ENCODE assay signal across 15 mouse cellular contexts in the genomic region with DNA sequence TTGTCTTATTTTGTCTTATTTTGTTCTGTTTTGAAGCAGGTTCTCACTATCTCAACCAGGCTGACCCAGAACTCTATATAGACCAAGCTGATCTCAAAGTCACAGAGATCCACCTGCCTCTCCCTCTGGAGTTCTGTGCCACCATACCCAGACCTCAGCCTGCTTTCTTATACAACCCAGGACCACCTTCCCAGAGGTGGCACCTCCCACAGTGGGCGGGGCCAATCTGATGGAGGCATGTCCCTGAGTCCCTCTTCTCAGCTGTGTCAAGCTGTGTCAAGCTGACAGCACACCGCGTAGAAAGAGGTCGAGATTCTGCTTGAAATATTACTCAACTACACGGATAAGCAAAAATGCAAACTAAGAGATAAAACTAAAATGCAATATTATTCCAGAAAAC. TPM values are rescaled to one million over a fixed set of nuclear protein-coding genes. Genes with fewer than 3 reads are reported as not detected.
DNase-seq lines count a peak whose midpoint lies in the region; ATAC-seq and TF ChIP-seq lines count a peak whose summit lies in the region.
"Had no signal": no experiment of that assay in that cellular context is flagged by ENCODE, and none has a peak within 500 bp of the region (broad histone marks: within the 10 kb centered on the region; RNA-seq: fewer than 3 reads in every experiment).

No protein-coding gene starts in this region.

- no peaks in the 10 kb centered on the region for H3K79me2 ChIP-seq in CH12.LX (replicated peaks; ENCODE audit: control insufficient read depth, extremely low read depth, insufficient read depth, poor library complexity, severe bottlenecking)

- no peak for TF ChIP-seq RAD21 in CH12.LX (IDR thresholded peaks at IDR 0.05; ENCODE audit: low read depth, low read length)

- TF ChIP-seq CTCF in CH12.LX (conservative IDR thresholded peaks at IDR 0.05 in 1 of 2, IDR thresholded peaks at IDR 0.05 in 1 of 2; ENCODE audit: low read depth in 2 of 2, low read length in 2 of 2), result no peak
- no peak for TF ChIP-seq CTCF in stomach, postnatal 0 days (IDR thresholded peaks at IDR 0.05; ENCODE audit: low read depth)

- H3K4me3 ChIP-seq in midbrain, embryonic 11.5 days (ENCODE audit: low read depth, low read length), result no peak overlapping the region
- H3K4me3 ChIP-seq in midbrain, embryonic 14.5 days (replicated peaks; ENCODE audit: low read depth, low read length), result no peak overlapping the region
- no peak overlapping the region for H3K4me3 ChIP-seq in CH12.LX (replicated peaks in 1 of 3; ENCODE audit: low read depth in 2 of 3, low read length in 2 of 3, poor library complexity in 1 of 3)
- H3K4me3 ChIP-seq in stomach, postnatal 0 days (ENCODE audit: low read depth, low read length), result no peak overlapping the region
- H3K4me3 ChIP-seq: forebrain, embryonic 13.5 days; hindbrain, embryonic 12.5 days; intestine, embryonic 15.5 days; liver, embryonic 13.5 days; midbrain, embryonic 12.5 days had no signal

- ATAC-seq in midbrain, embryonic 11.5 days (ENCODE audit: low FRiP score), result no peak
- no peak for ATAC-seq in midbrain, embryonic 14.5 days (ENCODE audit: low FRiP score, low TSS enrichment)
- no peak for ATAC-seq in stomach, postnatal 0 days (ENCODE audit: low FRiP score, low TSS enrichment)
- ATAC-seq: forebrain, embryonic 13.5 days; intestine, embryonic 15.5 days had no signal

- no peak overlapping the region for H3K4me2 ChIP-seq in midbrain, embryonic 11.5 days
- H3K4me2 ChIP-seq in midbrain, embryonic 14.5 days (ENCODE audit: low read length), result no peak overlapping the region
- H3K4me2 ChIP-seq in CH12.LX (ENCODE audit: insufficient read depth, low read depth, poor library complexity, severe bottlenecking), result no peak overlapping the region
- no peak overlapping the region for H3K4me2 ChIP-seq in stomach, postnatal 0 days (replicated peaks; ENCODE audit: low read depth)
- H3K4me2 ChIP-seq: forebrain, embryonic 13.5 days; hindbrain, embryonic 12.5 days; intestine, embryonic 15.5 days; liver, embryonic 13.5 days had no signal

- dilution Hi-C loops in CH12.LX (cut with MboI; ENCODE audit: extremely low pct_ligation_motif_present, extremely low pct_unique_long_range_greater_than_20kb, low sequenced_read_pairs), result no loop called here

- H3K4me1 ChIP-seq in midbrain, embryonic 11.5 days (ENCODE audit: control insufficient read depth, insufficient read depth, low read length), result peaks cover 6% of the 10 kb centered on the region; the same call in 1 of the 2 replicates
- 0 out of 2 replicates have a peak, but pooled peaks cover 2% of the 10 kb centered on the region for H3K4me1 ChIP-seq in midbrain, embryonic 14.5 days (ENCODE audit: control insufficient read depth, insufficient read depth, low read length)
- H3K4me1 ChIP-seq in CH12.LX (ENCODE audit: control insufficient read depth in 1 of 2, insufficient read depth in 2 of 2), result peaks cover 7 to 22% of the 10 kb centered on the region in 2 experiments
- no peaks in the 10 kb centered on the region for H3K4me1 ChIP-seq in stomach, postnatal 0 days (replicated peaks; ENCODE audit: control insufficient read depth, insufficient read depth)

- WGBS in midbrain, embryonic 11.5 days, result 39% methylated on average over 5 of the region's 5 CpGs
- WGBS in midbrain, embryonic 14.5 days, result 34% methylated on average over 5 of the region's 5 CpGs
- 22% methylated on average over 5 of the region's 5 CpGs for WGBS in stomach, postnatal 0 days

- in situ Hi-C loops in CH12.LX (cut with MboI; ENCODE audit: low pct_ligation_motif_present, low pct_unique_long_range_greater_than_20kb, low sequenced_read_pairs), result no loop called here

- H3K27ac ChIP-seq in midbrain, embryonic 11.5 days (ENCODE audit: low read depth, low read length), result no peak overlapping the region
- no peak overlapping the region for H3K27ac ChIP-seq in midbrain, embryonic 14.5 days (replicated peaks; ENCODE audit: low read depth, low read length)
- H3K27ac ChIP-seq in CH12.LX (ENCODE audit: insufficient read depth, low read depth), result no peak overlapping the region
- H3K27ac ChIP-seq in stomach, postnatal 0 days (replicated peaks), result no peak overlapping the region
- H3K27ac ChIP-seq: forebrain, embryonic 13.5 days; hindbrain, embryonic 12.5 days; intestine, embryonic 15.5 days; liver, embryonic 13.5 days; midbrain, embryonic 12.5 days had no signal

- TF ChIP-seq POLR2A in CH12.LX (IDR thresholded peaks at IDR 0.05; ENCODE audit: low read depth, low read length), result no peak

- no peaks in the 10 kb centered on the region for H3K9me3 ChIP-seq in midbrain, embryonic 11.5 days (ENCODE audit: control insufficient read depth, low read length)
- no peaks in the 10 kb centered on the region for H3K9me3 ChIP-seq in midbrain, embryonic 14.5 days (ENCODE audit: control insufficient read depth, low read length)
- no peaks in the 10 kb centered on the region for H3K9me3 ChIP-seq in CH12.LX (replicated peaks; ENCODE audit: low read length)
- H3K9me3 ChIP-seq in stomach, postnatal 0 days (ENCODE audit: control insufficient read depth, low read length), result no peaks in the 10 kb centered on the region
- H3K9me3 ChIP-seq: forebrain, embryonic 13.5 days; hindbrain, embryonic 12.5 days; intestine, embryonic 15.5 days; liver, embryonic 13.5 days; midbrain, embryonic 12.5 days had no signal

- no peak for TF ChIP-seq EP300 in CH12.LX (IDR thresholded peaks at IDR 0.05; ENCODE audit: low read length)
- no peak for TF ChIP-seq EP300 in stomach, postnatal 0 days (optimal IDR thresholded peaks at IDR 0.05)

- no peaks in the 10 kb centered on the region for H3K27me3 ChIP-seq in midbrain, embryonic 11.5 days (ENCODE audit: control insufficient read depth, insufficient read depth, low read length)
- no peaks in the 10 kb centered on the region for H3K27me3 ChIP-seq in midbrain, embryonic 14.5 days (ENCODE audit: control insufficient read depth, insufficient read depth, low read length)
- H3K27me3 ChIP-seq in CH12.LX (replicated peaks), result peaks cover 3% of the 10 kb centered on the region
- no peaks in the 10 kb centered on the region for H3K27me3 ChIP-seq in stomach, postnatal 0 days (ENCODE audit: control insufficient read depth, insufficient read depth, low read length)
- H3K27me3 ChIP-seq: forebrain, embryonic 13.5 days; hindbrain, embryonic 12.5 days; intestine, embryonic 15.5 days; liver, embryonic 13.5 days had no signal

- peak; percentile 48 for DNase-seq in embryo, embryonic 10 days (ENCODE audit: low spot score)
- no peak for DNase-seq in embryo, embryonic 9.5 days (ENCODE audit: extremely low spot score)
- peak; percentile 79 for DNase-seq in midbrain, embryonic 11.5 days (ENCODE audit: low spot score, missing footprints)
- DNase-seq in midbrain, embryonic 14.5 days, result no peak
- peak; percentile 37 for DNase-seq in CH12.LX (ENCODE audit: extremely low read depth)
- DNase-seq in induced T-regulatory cell, adult 2 months (ENCODE audit: low read depth), result peak; percentile 45
- no peak for DNase-seq in stomach, postnatal 0 days (ENCODE audit: low spot score)
- DNase-seq: heart, adult 18-20 months; layer of hippocampus, adult 9-11 months; liver, embryonic 13.5 days; lung, postnatal 36 days had no signal

- no peaks in the 10 kb centered on the region for H3K36me3 ChIP-seq in midbrain, embryonic 11.5 days (ENCODE audit: control insufficient read depth, insufficient read depth, low read length)
- H3K36me3 ChIP-seq in midbrain, embryonic 14.5 days (ENCODE audit: control insufficient read depth, insufficient read depth, low read length), result no peaks in the 10 kb centered on the region
- peaks cover 0 to under 1% of the 10 kb centered on the region in 2 experiments for H3K36me3 ChIP-seq in CH12.LX (replicated peaks in 1 of 2; ENCODE audit: control insufficient read depth in 1 of 2, insufficient read depth in 1 of 2, low read length in 1 of 2)
- H3K36me3 ChIP-seq in stomach, postnatal 0 days (ENCODE audit: control insufficient read depth, insufficient read depth, low read length), result no peaks in the 10 kb centered on the region
- H3K36me3 ChIP-seq: hindbrain, embryonic 12.5 days; intestine, embryonic 15.5 days; liver, embryonic 13.5 days; midbrain, embryonic 12.5 days had no signal

- no peak overlapping the region for H3K9ac ChIP-seq in midbrain, embryonic 11.5 days (ENCODE audit: low read length)
- no peak overlapping the region for H3K9ac ChIP-seq in midbrain, embryonic 14.5 days (replicated peaks; ENCODE audit: low read length)
- no peak overlapping the region for H3K9ac ChIP-seq in CH12.LX (ENCODE audit: insufficient read depth, low read depth)
- H3K9ac ChIP-seq in stomach, postnatal 0 days (ENCODE audit: low read length), result no peak overlapping the region
- H3K9ac ChIP-seq: forebrain, embryonic 13.5 days; hindbrain, embryonic 12.5 days; intestine, embryonic 15.5 days; liver, embryonic 13.5 days; midbrain, embryonic 12.5 days had no signal

TF ChIP-seq in CH12.LX, 34 proteins besides CTCF, POLR2A, EP300 and RAD21:
- no peak for TF ChIP-seq MAFK (IDR thresholded peaks at IDR 0.05; ENCODE audit: insufficient replicate concordance, low read length)
- TF ChIP-seq ZC3H11A (IDR thresholded peaks at IDR 0.05; ENCODE audit: low read depth, low read length), result no peak
- no peak for TF ChIP-seq ETS1 (conservative IDR thresholded peaks at IDR 0.05; ENCODE audit: low read depth, low read length)
- no peak for TF ChIP-seq SIN3A (IDR thresholded peaks at IDR 0.05; ENCODE audit: low read length)
- TF ChIP-seq MAZ (IDR thresholded peaks at IDR 0.05; ENCODE audit: low read depth, low read length), result no peak
- TF ChIP-seq NRF1 (IDR thresholded peaks at IDR 0.05; ENCODE audit: low read depth, low read length), result no peak
- TF ChIP-seq UBTF (IDR thresholded peaks at IDR 0.05; ENCODE audit: low read depth, low read length), result no peak
- TF ChIP-seq USF1 (IDR thresholded peaks at IDR 0.05; ENCODE audit: low read depth, low read length), result no peak
- TF ChIP-seq ZKSCAN1 (IDR thresholded peaks at IDR 0.05; ENCODE audit: borderline replicate concordance, low read depth, low read length), result no peak
- TF ChIP-seq USF2 (conservative IDR thresholded peaks at IDR 0.05; ENCODE audit: low read depth, low read length), result no peak
- TF ChIP-seq ZMIZ1 (IDR thresholded peaks at IDR 0.05; ENCODE audit: low read depth, low read length), result no peak
- TF ChIP-seq SMC3 (IDR thresholded peaks at IDR 0.05; ENCODE audit: low read depth, low read length), result no peak
- TF ChIP-seq RCOR1 (conservative IDR thresholded peaks at IDR 0.05; ENCODE audit: low read depth, low read length), result no peak

RNA-seq across cellular contexts. Expression of gene Atp23, which starts 3.1 kb away (rescaled TPM):
- 15.9 and 17.8 TPM in 2 replicates for polyA plus RNA-seq in midbrain, embryonic 11.5 days (2014; fragmentation: Nextera tagmentation; extraction: Ambion mirVana)
- 13.6 and 14.1 TPM in 2 replicates for polyA plus RNA-seq in midbrain, embryonic 14.5 days (2014; fragmentation: Nextera tagmentation; extraction: Ambion mirVana)
- 16.7 and 19.8 TPM in 2 replicates for total RNA-seq in CH12.LX (2012; rRNA removed)
- total RNA-seq in CH12.LX (2014; rRNA removed), result 15.4 and 17.2 TPM in 2 replicates
- polyA plus RNA-seq in CH12.LX (2012; ENCODE audit: insufficient read length, low read depth), result 16.9 and 18.9 TPM in 2 replicates
- 9.1 and 10.3 TPM in 2 replicates for polyA plus RNA-seq in stomach, postnatal 0 days (2015; fragmentation: Nextera tagmentation; extraction: Ambion mirVana)

Comparison
In these comparisons a context has a peak if more than half of its experiments do, and no peak if none do; other contexts are left out.
1. DNase-seq: peak in embryo, embryonic 10 days (single experiment), midbrain, embryonic 11.5 days (single experiment), CH12.LX (single experiment) and induced T-regulatory cell, adult 2 months (single experiment); none in embryo, embryonic 9.5 days (single experiment), midbrain, embryonic 14.5 days (single experiment) and stomach, postnatal 0 days (single experiment).